Mouse (Mus musculus) forebrain, postnatal 0 days (tissue): ENCODE measurements around the gene Slc22a14. TPM values are rescaled to one million over a fixed set of nuclear protein-coding genes. Genes with fewer than 3 reads are reported as not detected.

Experiments
- ATAC-seq: fragments of 200-750 bp; cut with Nextera tagmentation; 2 replicates; pipeline ENCODE4 v1.8.0; 2017; ENCODE audit warnings: mild to moderate bottlenecking, moderate library complexity
- DNase-seq: peaks from one replicate; pipeline ENCODE4 v3.0.0-alpha.2; 2015
- H3K27ac ChIP-seq: fragments of 300-500 bp; sonication (generic); 2 replicates; pipeline ENCODE4 v1.5.1; 2014; ENCODE audit warnings: low read depth, mild to moderate bottlenecking, antibody characterized with exemption, low read length, moderate library complexity, mixed read lengths
- H3K27me3 ChIP-seq: fragments of 300-500 bp; sonication (generic); 2 replicates; pipeline ENCODE4 v1.6.1; 2014; ENCODE audit warnings: mild to moderate bottlenecking, low read length, mixed read lengths; ENCODE audit not compliant: insufficient read depth
- H3K36me3 ChIP-seq: fragments of 300-500 bp; sonication (generic); 2 replicates; pipeline ENCODE4 v1.6.1; 2014; ENCODE audit warnings: mild to moderate bottlenecking, moderate library complexity; ENCODE audit not compliant: insufficient read depth
- H3K4me1 ChIP-seq: fragments of 300-500 bp; sonication (generic); 2 replicates; pipeline ENCODE4 v1.6.1; 2014; ENCODE audit warnings: antibody characterized with exemption; ENCODE audit not compliant: insufficient read depth
- H3K4me2 ChIP-seq: fragments of 300-500 bp; sonication (generic); 2 replicates; pipeline ENCODE4 v1.6.1; 2014; ENCODE audit warnings: low read depth, mild to moderate bottlenecking, moderate library complexity
- H3K4me3 ChIP-seq: fragments of 300-500 bp; sonication (generic); 2 replicates; pipeline ENCODE4 v1.5.1; 2014; ENCODE audit warnings: low read depth, low read length, mixed read lengths
- H3K9ac ChIP-seq: fragments of 300-500 bp; sonication (generic); 2 replicates; pipeline ENCODE4 v1.6.1; 2014; ENCODE audit warnings: mild to moderate bottlenecking
- H3K9me3 ChIP-seq: fragments of 300-500 bp; sonication (generic); 2 replicates; pipeline ENCODE4 v1.6.1; 2016; ENCODE audit warnings: low read length
- CTCF ChIP-seq: sonication (generic); IDR thresholded peaks from 2 replicates; pipeline ENCODE4 v1.5.1; 2016; ENCODE audit warnings: antibody characterized with exemption, control low read depth, low read depth
- WGBS: fragments of 180-500 bp; shearing (Covaris S2); extraction: QIAGEN DNeasy Blood & Tissue Kit; methylation state at CpG from one replicate; pipeline ENCODE4 v1.1.7; 2014; 5-methylcytosine and 5-hydroxymethylcytosine counted together
- polyA plus RNA-seq: library from polyadenylated mRNA; unstranded; fragments of >200 nt; fragmentation: Nextera tagmentation; extraction: Ambion mirVana; gene quantifications from 2 replicates; pipeline ENCODE4 v1.2.1, GENCODE M21; 2015
- total RNA-seq: library from RNA; depleted of rRNA; stranded (reverse); fragments of >200 nt; gene quantifications from 2 replicates; pipeline ENCODE4 v1.2.3, GENCODE M21; 2014

The Slc22a14 gene
- total and polyA plus RNA-seq, 2 experiments from 2014 or later: not detected

DNA sequence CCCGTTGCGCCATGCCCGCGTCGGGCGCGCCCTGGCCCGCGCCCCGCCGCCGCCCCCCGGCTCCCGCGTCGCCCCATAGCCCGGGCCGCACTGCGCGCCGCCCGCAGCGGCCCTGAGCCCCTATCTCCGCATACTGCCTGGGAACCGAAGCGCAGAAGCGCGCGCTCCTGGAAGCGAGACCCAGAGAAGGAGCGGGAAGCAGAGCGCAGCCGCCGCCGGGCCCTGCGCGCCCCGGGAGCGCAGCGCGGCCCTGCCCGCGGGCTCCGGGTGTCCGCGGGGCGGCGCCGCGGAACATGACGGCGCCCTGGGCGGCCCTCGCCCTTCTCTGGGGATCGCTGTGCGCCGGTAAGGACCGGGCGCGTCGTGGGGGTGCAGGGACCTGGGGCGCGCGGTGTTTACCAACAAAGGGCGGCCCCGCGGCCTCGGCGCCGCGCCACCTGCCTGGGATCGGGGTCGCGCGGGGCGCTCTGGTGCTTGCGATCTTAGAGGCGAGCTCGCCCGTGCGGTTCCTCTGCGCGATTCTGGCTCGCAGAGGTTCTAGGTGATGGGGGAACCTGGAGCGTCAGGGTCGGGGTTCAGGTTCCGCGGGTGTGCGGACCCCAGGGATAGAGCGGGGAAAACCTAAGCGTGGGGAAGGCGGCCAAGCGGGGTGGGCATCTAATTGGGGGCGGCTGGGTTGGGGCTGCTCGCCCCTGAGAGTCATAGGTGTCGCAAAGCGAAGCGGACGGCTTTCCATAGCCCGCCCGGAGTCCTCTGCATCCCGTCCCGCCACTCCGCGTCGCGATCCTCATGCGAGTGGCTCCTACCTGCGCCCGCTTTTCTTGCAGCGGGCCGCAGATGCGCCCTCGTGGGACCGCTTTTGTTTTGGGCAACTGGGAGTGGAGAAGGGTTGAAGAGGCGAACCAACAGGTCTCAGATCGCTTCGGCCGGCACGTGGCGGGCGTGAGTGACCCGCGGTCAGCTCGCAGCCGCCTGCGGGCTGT lies 37.2 kb upstream of the Slc22a14 start:
- Histone ChIP-seq H3K9ac (peak overlapping the region; percentile 100), H3K27me3 (no peaks in the 10 kb centered on the region), H3K4me2 (peak overlapping the region; percentile 88), H3K4me3 (peak overlapping the region; percentile 96), H3K27ac (peak overlapping the region; percentile 98), H3K9me3 (no peaks in the 10 kb centered on the region), H3K4me1 (peaks cover 13% of the 10 kb centered on the region; the same call in 1 of the 2 replicates), H3K36me3 (no peaks in the 10 kb centered on the region)
- ATAC-seq: peak; percentile 70
- peak; percentile 67 for DNase-seq
- 2% methylated on average over 93 of the region's 127 CpGs for WGBS
- no peak for TF ChIP-seq CTCF

GRCm38 (mm10) chr9:119401801-119402214 lies 36.5 kb upstream of the Slc22a14 start, which contains the start of gene Acvr2b:
Acvr2b (plus strand) TSS chr9:119402118.
- peak within 1 kb of the TSS; percentile 88 for H3K4me2 ChIP-seq
- DNase-seq (peak; percentile 97), ATAC-seq (peak; percentile 95)
- peak within 1 kb of the TSS; percentile 98 for H3K27ac ChIP-seq
- peak within 1 kb of the TSS; percentile 96 for H3K4me3 ChIP-seq
- no peaks in the 10 kb centered on the region for H3K27me3 ChIP-seq
- 1% methylated on average over 25 of the region's 32 CpGs for WGBS
- no peaks in the 10 kb centered on the region for H3K9me3 ChIP-seq
- H3K9ac ChIP-seq: peak within 1 kb of the TSS; percentile 100
- peaks cover 13% of the 10 kb centered on the region; the same call in 1 of the 2 replicates for H3K4me1 ChIP-seq
- TF ChIP-seq CTCF: peak; percentile 69
- H3K36me3 ChIP-seq: no peaks in the 10 kb centered on the region

- Histone ChIP-seq H3K4me3 (peak overlapping the region; percentile 96), H3K9ac (peak overlapping the region; percentile 100), H3K27ac (peak overlapping the region; percentile 98), H3K9me3 (no peaks in the 10 kb centered on the region), H3K4me2 (peak overlapping the region; percentile 88), H3K27me3 (no peaks in the 10 kb centered on the region), H3K36me3 (no peaks in the 10 kb centered on the region), H3K4me1 (peaks cover 13% of the 10 kb centered on the region; the same call in 1 of the 2 replicates)
- 2% methylated on average over 7 of the region's 7 CpGs for WGBS
- no peak for TF ChIP-seq CTCF
- ATAC-seq (peak; percentile 6; the same call in 1 of the 2 replicates), DNase-seq (no peak)
These were observed 36.0 kb upstream of the Slc22a14 start for GRCm38 (mm10) chr9:119401351-119401750.

GRCm38 (mm10) chr9:119394808-119395207 lies 29.5 kb upstream of the Slc22a14 start:
- Histone ChIP-seq H3K27me3 (no peaks in the 10 kb centered on the region), H3K4me3 (no peak overlapping the region), H3K36me3 (no peaks in the 10 kb centered on the region), H3K4me2 (no peak overlapping the region), H3K9me3 (no peaks in the 10 kb centered on the region), H3K4me1 (no peaks in the 10 kb centered on the region), H3K9ac (no peak overlapping the region), H3K27ac (no peak overlapping the region)
- no peak for TF ChIP-seq CTCF
- WGBS: 84% methylated on average over 1 of the region's 1 CpGs
- ATAC-seq: no peak
- DNase-seq: no peak

GRCm38 (mm10) chr9:119390214-119390613 lies 24.9 kb upstream of the Slc22a14 start:
- Histone ChIP-seq H3K4me2 (no peak overlapping the region), H3K36me3 (no peaks in the 10 kb centered on the region), H3K27ac (no peak overlapping the region), H3K9ac (no peak overlapping the region), H3K9me3 (no peaks in the 10 kb centered on the region), H3K4me1 (no peaks in the 10 kb centered on the region), H3K4me3 (no peak overlapping the region), H3K27me3 (no peaks in the 10 kb centered on the region)
- no peak for TF ChIP-seq CTCF
- ATAC-seq: no peak
- 95% methylated on average over 2 of the region's 2 CpGs for WGBS
- no peak for DNase-seq

DNA sequence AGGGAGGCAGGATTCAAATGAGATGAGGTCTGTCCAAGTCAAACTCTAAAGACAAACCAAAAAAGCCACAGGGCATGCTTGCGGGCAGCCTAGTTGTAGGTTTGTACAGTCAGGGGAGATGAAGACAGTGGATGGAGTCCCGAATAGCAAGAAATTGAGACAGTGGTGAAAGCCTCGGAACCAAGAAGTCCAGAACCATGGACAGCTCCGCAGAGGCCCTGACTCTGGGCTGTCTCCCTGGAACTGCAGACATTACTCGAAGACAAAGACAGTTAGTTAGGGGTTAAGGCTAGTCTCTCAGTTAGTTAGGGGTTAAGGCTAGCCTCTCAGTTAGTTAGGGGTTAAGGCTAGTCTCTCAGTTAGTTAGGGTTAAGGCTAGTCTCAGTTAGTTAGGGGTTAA lies 23.6 kb upstream of the Slc22a14 start:
- no peak for TF ChIP-seq CTCF
- 57% methylated on average over 5 of the region's 5 CpGs for WGBS
- ATAC-seq: no peak

GRCm38 (mm10) chr9:119382603-119383002 lies 17.2 kb upstream of the Slc22a14 start:
- H3K9ac ChIP-seq: no peak overlapping the region
- H3K9me3 ChIP-seq: no peaks in the 10 kb centered on the region
- peak; percentile 54; the same call in 1 of the 2 replicates for ATAC-seq
- H3K4me1 ChIP-seq: no peaks in the 10 kb centered on the region
- no peak overlapping the region for H3K4me2 ChIP-seq
- H3K4me3 ChIP-seq: no peak overlapping the region
- peak; percentile 41 for DNase-seq
- no peaks in the 10 kb centered on the region for H3K36me3 ChIP-seq
- no peaks in the 10 kb centered on the region for H3K27me3 ChIP-seq
- H3K27ac ChIP-seq: 0 out of 2 replicates have a peak overlapping the region, but pooled peaks have one; percentile 40
- TF ChIP-seq CTCF: no peak
- 66% methylated on average over 6 of the region's 6 CpGs for WGBS

More for the DNA sequence above, 23.6 kb upstream of the Slc22a14 start:
- Histone ChIP-seq H3K27me3 (no peaks in the 10 kb centered on the region), H3K36me3 (no peaks in the 10 kb centered on the region), H3K4me1 (no peaks in the 10 kb centered on the region), H3K4me3 (no peak overlapping the region), H3K4me2 (no peak overlapping the region), H3K27ac (no peak overlapping the region), H3K9ac (no peak overlapping the region), H3K9me3 (no peaks in the 10 kb centered on the region)
- no peak for DNase-seq
